Mouse (Mus musculus): ENCODE results near the gene Acot12. TPM values are rescaled to one million over a fixed set of nuclear protein-coding genes. Genes with fewer than 3 reads are reported as not detected.
A peak's percentile ranks its signal among the peaks of the same experiment; 100 is the strongest.

Acot12 gene
- 47.7 and 54.3 TPM in 2 replicates for polyA plus RNA-seq (2012; rRNA removed)

DNA sequence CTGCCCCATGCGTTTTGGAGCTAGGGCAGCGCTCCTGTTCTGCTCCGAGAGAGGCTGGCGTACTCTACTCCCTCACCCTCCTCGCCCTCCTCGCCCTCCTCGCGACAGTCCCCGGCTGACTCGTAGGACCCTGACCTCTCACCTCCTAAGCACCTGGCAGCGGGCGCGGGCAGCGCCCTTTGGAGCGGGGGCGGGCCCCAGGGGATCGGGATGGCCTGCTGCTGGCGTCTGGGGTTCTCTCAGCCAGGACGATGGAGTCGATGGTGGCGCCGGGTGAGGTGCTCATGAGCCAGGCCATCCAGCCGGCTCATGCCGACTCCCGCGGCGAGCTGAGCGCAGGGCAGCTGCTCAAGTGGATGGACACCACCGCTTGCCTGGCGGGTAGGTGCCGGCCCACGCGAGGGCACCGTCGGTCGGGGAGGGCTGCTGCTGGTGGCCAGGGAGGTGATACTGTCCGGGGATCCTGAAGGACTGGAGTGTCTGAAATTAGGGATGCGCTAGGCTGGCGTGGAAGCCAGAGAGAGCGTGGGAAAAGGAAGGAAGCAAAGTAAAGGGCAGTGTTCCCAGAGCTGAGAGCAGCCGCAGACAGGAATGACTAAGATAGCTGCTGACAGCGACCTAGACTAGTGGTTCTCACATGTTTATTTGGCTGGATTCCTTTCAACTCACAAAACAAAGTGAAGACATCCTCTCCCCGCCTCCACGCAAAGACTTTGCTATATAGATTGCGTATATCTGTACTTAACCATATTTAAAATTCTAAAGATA, at the start of gene Acot12:
Gene Acot12, plus strand, starts transcription at position 233 of the 768 bp plus-strand sequence.
- peaks cover 5% of the 10 kb centered on the region; the same call in 1 of the 2 replicates for H3K4me1 ChIP-seq (ENCODE audit: control insufficient read depth, insufficient read depth, low read length)
- peak; percentile 91 for DNase-seq
- H3K4me3 ChIP-seq (ENCODE audit: insufficient read depth, low read depth, low read length): peak within 1 kb of the TSS; percentile 83
- WGBS: 7% methylated on average over 45 of the region's 45 CpGs
- peak; percentile 21 for TF ChIP-seq POLR2A (IDR thresholded peaks at IDR 0.05; ENCODE audit: low read depth, low read length)
- no peak for TF ChIP-seq CTCF (conservative IDR thresholded peaks at IDR 0.05; ENCODE audit: insufficient read depth, insufficient read length, low read depth, low read length)
- H3K27ac ChIP-seq (ENCODE audit: insufficient read depth, low read depth, low read length): peak within 1 kb of the TSS; percentile 91
- no peaks in the 10 kb centered on the region for H3K36me3 ChIP-seq (ENCODE audit: control insufficient read depth, insufficient read depth, low read length)
- H3K27me3 ChIP-seq (replicated peaks; ENCODE audit: control insufficient read depth, insufficient read depth, low read length): no peaks in the 10 kb centered on the region

DNA sequence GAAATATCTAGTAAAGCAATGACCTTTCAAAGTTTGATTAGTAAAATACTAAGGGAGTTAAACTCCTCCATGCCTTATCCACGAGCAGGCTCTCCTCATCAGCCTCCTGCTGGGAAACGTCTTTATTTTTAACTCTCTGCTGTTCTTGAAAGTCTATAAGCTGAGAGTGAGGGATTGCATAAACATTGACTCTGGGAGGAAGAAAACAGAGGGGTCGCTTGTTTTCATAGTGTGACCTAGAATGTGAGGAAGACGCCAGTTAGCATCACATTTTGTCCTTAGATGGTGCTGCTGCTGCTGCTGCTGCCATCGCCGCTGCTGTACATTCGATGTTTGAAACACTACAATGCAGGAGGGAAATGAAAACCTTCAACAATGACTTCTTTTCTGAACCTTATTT, 47.7 kb upstream of the Acot12 start:
- no peak overlapping the region for H3K4me3 ChIP-seq (ENCODE audit: insufficient read depth, low read depth, low read length)
- H3K27ac ChIP-seq (ENCODE audit: insufficient read depth, low read depth, low read length): no peak overlapping the region
- H3K36me3 ChIP-seq (ENCODE audit: control insufficient read depth, insufficient read depth, low read length): no peaks in the 10 kb centered on the region
- TF ChIP-seq CTCF (conservative IDR thresholded peaks at IDR 0.05; ENCODE audit: insufficient read depth, insufficient read length, low read depth, low read length): no peak
- H3K4me1 ChIP-seq (ENCODE audit: control insufficient read depth, insufficient read depth, low read length): no peaks in the 10 kb centered on the region
- H3K27me3 ChIP-seq (replicated peaks; ENCODE audit: control insufficient read depth, insufficient read depth, low read length): no peaks in the 10 kb centered on the region
- WGBS: 68% methylated on average over 7 of the region's 7 CpGs
- DNase-seq: no peak

DNA sequence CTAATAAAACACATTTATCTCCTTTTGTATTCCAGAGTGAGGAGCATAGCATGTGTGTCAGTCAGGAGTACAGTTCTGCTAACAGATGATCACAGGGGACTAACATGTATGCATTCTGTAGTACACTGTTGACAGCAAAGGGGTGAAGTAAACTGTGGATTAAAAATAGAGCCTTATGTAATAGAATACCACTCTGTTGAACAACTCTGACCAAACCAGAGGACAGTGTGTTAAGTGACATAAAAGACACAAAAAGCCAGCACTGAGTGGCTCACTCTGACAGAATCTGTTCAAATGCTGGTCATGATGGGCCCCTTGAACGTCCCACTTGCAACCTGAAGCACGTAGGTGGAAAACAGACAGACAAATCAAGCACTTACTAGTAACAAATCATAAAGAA, 45.9 kb upstream of the Acot12 start:
- DNase-seq: no peak

DNA sequence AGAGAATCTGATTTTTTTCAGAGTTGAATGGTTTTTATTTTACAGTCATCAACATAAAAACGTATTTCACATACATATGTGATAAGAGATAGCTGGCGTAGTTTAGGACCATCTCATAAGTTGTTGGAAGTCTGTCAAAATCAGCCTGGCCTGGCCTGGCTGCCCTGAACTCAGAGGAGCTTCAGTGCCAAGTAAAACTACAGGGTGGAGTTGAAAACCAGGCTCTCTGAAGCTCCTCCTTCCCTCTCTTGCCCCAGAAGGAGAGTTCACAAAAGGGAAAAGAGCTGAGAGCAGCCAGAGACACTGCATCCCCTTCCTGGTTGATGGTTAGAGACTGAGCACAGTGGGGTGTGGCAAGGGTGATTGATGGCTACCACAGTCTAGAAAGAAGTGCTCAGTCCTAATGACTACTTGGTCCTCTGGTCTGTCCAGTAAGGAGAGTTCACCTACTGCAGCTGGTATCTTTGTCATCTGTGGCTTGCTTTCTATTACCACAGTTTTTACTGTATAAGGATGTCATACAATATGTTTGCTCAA, 45.1 kb upstream of the Acot12 start:
- H3K4me3 ChIP-seq (ENCODE audit: insufficient read depth, low read depth, low read length): no peak overlapping the region
- TF ChIP-seq POLR2A (IDR thresholded peaks at IDR 0.05; ENCODE audit: low read depth, low read length) (no peak), CTCF (conservative IDR thresholded peaks at IDR 0.05; ENCODE audit: insufficient read depth, insufficient read length, low read depth, low read length) (no peak)
- DNase-seq: peak; percentile 31
- H3K4me1 ChIP-seq (ENCODE audit: control insufficient read depth, insufficient read depth, low read length): no peaks in the 10 kb centered on the region
- no peaks in the 10 kb centered on the region for H3K36me3 ChIP-seq (ENCODE audit: control insufficient read depth, insufficient read depth, low read length)
- H3K27ac ChIP-seq (ENCODE audit: insufficient read depth, low read depth, low read length): no peak overlapping the region
- 64% methylated on average over 2 of the region's 2 CpGs for WGBS
- no peaks in the 10 kb centered on the region for H3K27me3 ChIP-seq (replicated peaks; ENCODE audit: control insufficient read depth, insufficient read depth, low read length)

More for the DNA sequence above, 45.9 kb upstream of the Acot12 start:
- Histone ChIP-seq H3K36me3 (ENCODE audit: control insufficient read depth, insufficient read depth, low read length) (no peaks in the 10 kb centered on the region), H3K4me1 (ENCODE audit: control insufficient read depth, insufficient read depth, low read length) (no peaks in the 10 kb centered on the region), H3K4me3 (ENCODE audit: insufficient read depth, low read depth, low read length) (no peak overlapping the region), H3K27me3 (replicated peaks; ENCODE audit: control insufficient read depth, insufficient read depth, low read length) (no peaks in the 10 kb centered on the region), H3K27ac (ENCODE audit: insufficient read depth, low read depth, low read length) (no peak overlapping the region)
- TF ChIP-seq POLR2A (IDR thresholded peaks at IDR 0.05; ENCODE audit: low read depth, low read length) (no peak), CTCF (conservative IDR thresholded peaks at IDR 0.05; ENCODE audit: insufficient read depth, insufficient read length, low read depth, low read length) (no peak)
- 93% methylated on average over 2 of the region's 2 CpGs for WGBS

DNA sequence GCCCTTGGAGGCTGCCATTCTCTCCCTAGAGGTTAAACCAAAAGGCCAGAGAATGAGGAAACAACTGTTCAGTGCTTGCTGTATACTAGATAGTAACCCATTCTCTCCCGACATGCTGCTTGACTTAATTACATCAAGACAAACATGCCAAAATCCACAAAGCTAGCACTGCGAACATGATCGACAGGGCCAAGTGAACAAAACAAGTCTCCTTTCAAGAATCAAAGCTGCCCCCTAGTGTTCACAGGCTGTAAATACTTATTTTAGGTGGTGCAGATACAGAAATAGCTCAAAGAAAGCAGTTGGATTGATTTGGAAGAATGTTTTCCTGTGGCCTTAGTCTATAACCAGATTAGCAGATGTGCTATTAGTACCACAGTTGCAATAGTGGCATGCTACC, 44.3 kb upstream of the Acot12 start:
- Histone ChIP-seq H3K4me3 (ENCODE audit: insufficient read depth, low read depth, low read length) (no peak overlapping the region), H3K27me3 (replicated peaks; ENCODE audit: control insufficient read depth, insufficient read depth, low read length) (no peaks in the 10 kb centered on the region), H3K36me3 (ENCODE audit: control insufficient read depth, insufficient read depth, low read length) (no peaks in the 10 kb centered on the region), H3K27ac (ENCODE audit: insufficient read depth, low read depth, low read length) (no peak overlapping the region), H3K4me1 (ENCODE audit: control insufficient read depth, insufficient read depth, low read length) (no peaks in the 10 kb centered on the region)
- 0 out of 2 replicates have a peak, but pooled peaks have one; percentile 21 for TF ChIP-seq CTCF (conservative IDR thresholded peaks at IDR 0.05; ENCODE audit: insufficient read depth, insufficient read length, low read depth, low read length)
- no peak for TF ChIP-seq POLR2A (IDR thresholded peaks at IDR 0.05; ENCODE audit: low read depth, low read length)
- DNase-seq: peak; percentile 63
- WGBS: 39% methylated on average over 3 of the region's 3 CpGs

DNA sequence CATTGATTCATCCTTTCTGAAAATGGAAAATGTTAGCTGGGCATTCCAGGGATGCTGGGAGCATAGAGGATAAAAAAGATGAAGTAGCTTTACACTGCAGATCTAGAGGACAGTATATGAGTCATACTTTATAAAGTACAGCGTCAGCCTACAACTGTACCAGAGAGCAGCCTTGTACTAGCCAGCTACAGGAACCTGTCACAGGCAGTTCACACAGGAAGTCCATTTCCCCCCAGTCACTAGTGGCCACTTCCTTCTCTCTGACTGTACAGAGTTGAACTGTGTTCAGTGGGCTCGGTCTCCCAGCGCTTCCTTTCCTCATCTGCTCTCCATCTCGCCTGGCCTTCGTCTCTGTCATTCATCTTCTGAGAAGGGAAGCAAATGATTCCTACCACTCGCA, 39.0 kb upstream of the Acot12 start:
- no peak for DNase-seq
- Histone ChIP-seq H3K27me3 (replicated peaks; ENCODE audit: control insufficient read depth, insufficient read depth, low read length) (no peaks in the 10 kb centered on the region), H3K4me3 (ENCODE audit: insufficient read depth, low read depth, low read length) (no peak overlapping the region), H3K27ac (ENCODE audit: insufficient read depth, low read depth, low read length) (no peak overlapping the region), H3K4me1 (ENCODE audit: control insufficient read depth, insufficient read depth, low read length) (no peaks in the 10 kb centered on the region), H3K36me3 (ENCODE audit: control insufficient read depth, insufficient read depth, low read length) (no peaks in the 10 kb centered on the region)
- WGBS: 61% methylated on average over 6 of the region's 6 CpGs
- no peak for TF ChIP-seq POLR2A (IDR thresholded peaks at IDR 0.05; ENCODE audit: low read depth, low read length)
- TF ChIP-seq CTCF (conservative IDR thresholded peaks at IDR 0.05; ENCODE audit: insufficient read depth, insufficient read length, low read depth, low read length): no peak

DNA sequence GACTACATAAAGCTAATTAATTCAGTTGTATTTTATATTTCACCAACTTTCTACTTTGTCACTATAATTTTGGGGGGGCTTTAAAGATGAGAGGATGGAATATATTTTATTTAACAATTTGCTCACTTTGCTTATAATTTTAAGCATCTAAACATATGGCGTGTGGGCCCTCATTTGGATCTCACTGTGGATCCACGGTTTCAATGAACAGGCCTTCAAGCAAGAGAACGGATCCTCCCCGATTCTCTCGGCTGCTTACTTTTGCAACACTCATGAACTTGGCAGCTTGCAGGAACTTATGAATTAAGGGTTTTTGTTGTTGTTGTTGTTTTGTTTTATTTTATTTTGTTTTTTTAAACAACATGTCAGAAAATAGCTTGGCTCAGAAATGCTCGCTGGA, 21.8 kb upstream of the Acot12 start:
- Histone ChIP-seq H3K27ac (ENCODE audit: insufficient read depth, low read depth, low read length) (no peak overlapping the region), H3K4me3 (ENCODE audit: insufficient read depth, low read depth, low read length) (no peak overlapping the region), H3K36me3 (ENCODE audit: control insufficient read depth, insufficient read depth, low read length) (no peaks in the 10 kb centered on the region), H3K4me1 (ENCODE audit: control insufficient read depth, insufficient read depth, low read length) (no peaks in the 10 kb centered on the region), H3K27me3 (replicated peaks; ENCODE audit: control insufficient read depth, insufficient read depth, low read length) (no peaks in the 10 kb centered on the region)
- no peak for DNase-seq
- WGBS: 89% methylated on average over 6 of the region's 6 CpGs
- TF ChIP-seq POLR2A (IDR thresholded peaks at IDR 0.05; ENCODE audit: low read depth, low read length) (no peak), CTCF (conservative IDR thresholded peaks at IDR 0.05; ENCODE audit: insufficient read depth, insufficient read length, low read depth, low read length) (no peak)
